Mouse (Mus musculus): ENCODE measurements around the gene Grid2.

DNA sequence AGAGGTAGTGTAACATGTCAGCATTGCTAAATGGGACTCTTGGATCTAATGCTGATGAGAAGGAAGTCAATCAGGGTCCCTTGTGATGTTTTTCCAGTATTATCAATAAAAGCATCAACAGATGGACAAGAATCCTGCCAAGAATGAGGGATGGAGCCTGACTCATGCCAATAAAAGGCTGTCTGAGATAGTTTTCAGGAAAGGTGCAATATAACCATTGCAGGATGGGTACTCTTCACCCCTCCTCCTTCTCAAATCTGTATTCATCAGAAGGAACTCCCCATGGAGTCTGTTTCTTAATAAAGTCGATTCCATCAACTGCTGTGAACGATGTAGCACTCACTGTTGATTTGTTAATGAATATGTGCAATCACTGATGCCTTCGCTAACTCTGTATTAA lies 403.7 kb downstream of the Grid2 start:
- TF ChIP-seq EP300 (IDR thresholded peaks at IDR 0.05; ENCODE audit: low read depth in 1 of 2, low read length in 2 of 2) (no peak), POLR2A (IDR thresholded peaks at IDR 0.05; ENCODE audit: control insufficient read depth in 1 of 2, insufficient read depth in 1 of 2, low read depth in 1 of 2, low read length in 2 of 2, poor library complexity in 1 of 2) (no peak), GATA1 (IDR thresholded peaks at IDR 0.05; ENCODE audit: low read depth, low read length) (no peak), USF2 (IDR thresholded peaks at IDR 0.05; ENCODE audit: borderline replicate concordance in 1 of 2, insufficient read depth in 1 of 2, low read depth in 1 of 2, low read length in 2 of 2) (no peak), ZMIZ1 (IDR thresholded peaks at IDR 0.05; ENCODE audit: low read depth, low read length) (no peak)

All from MEL (cell line).